Mouse (Mus musculus) bone marrow, adult 2 months (tissue): Measurements from ENCODE around the gene Adgrd1.

Experiments
- CTCF ChIP-seq: fragments of 200-500 bp; IDR thresholded peaks from 2 replicates; pipeline ENCODE4 v1.5.1; 2011; ENCODE audit warnings: low read length, control low read depth; ENCODE audit not compliant: control insufficient read depth, insufficient read depth
- POLR2A ChIP-seq: fragments of 200-500 bp; IDR thresholded peaks from 2 replicates; pipeline ENCODE4 v1.6.1; 2011; ENCODE audit warnings: low read depth, mild to moderate bottlenecking, control low read depth, low read length, borderline replicate concordance; ENCODE audit not compliant: control insufficient read depth

DNA sequence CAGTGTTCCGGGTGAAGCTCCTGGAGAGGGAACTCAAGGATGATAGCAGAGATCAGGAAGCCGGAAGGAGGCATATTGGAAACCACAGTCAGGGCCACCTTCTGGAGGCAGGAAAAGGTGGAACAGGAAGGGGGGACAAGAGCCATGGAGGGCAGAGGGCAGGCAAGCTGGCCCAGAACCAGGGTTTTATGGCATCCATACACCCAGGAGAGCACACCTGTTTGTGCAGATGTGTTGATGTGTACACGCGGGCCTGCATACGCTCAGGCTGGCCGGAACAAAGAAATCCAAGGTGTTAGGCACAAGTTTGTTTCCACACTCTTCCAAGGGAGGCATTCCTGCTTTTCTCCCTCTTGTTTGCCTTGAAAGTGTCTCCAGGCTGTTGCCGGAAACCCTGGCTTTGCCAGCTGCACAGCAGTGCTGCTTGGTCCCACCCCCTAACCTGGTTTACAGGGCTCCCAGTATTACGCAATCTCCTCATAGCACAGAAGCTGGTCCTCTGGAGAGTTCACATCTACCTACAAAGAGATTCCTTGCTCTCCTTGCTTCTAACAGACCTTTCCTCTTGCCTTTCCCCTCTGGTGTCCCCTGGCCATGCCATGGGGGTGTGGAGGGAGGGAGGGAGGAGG, 48.9 kb downstream of the Adgrd1 start:
- TF ChIP-seq POLR2A: no peak
- TF ChIP-seq CTCF: no peak
